Mouse (Mus musculus) hindbrain, embryonic 12.5 days (tissue): ENCODE measurements at regions not wholly inside any gene's neighbourhood (a gene's known extent, or its start where the extent isn't known, plus 50 kb on each side); places are given as distances from the start of the nearest gene placed in this dataset.

Experiments
- ATAC-seq: fragments of 200-750 bp; cut with Nextera tagmentation; 2 replicates; pipeline ENCODE4 v1.8.0; 2017; ENCODE audit warnings: moderate TSS enrichment; ENCODE audit not compliant: low FRiP score
- H3K27ac ChIP-seq: fragments of 300-500 bp; sonication (generic); 2 replicates; pipeline ENCODE4 v1.5.1; 2016; ENCODE audit warnings: mild to moderate bottlenecking
- H3K27me3 ChIP-seq: fragments of 300-500 bp; sonication (generic); 2 replicates; pipeline ENCODE4 v1.6.1; 2016; ENCODE audit warnings: mild to moderate bottlenecking
- H3K36me3 ChIP-seq: fragments of 300-500 bp; sonication (generic); 2 replicates; pipeline ENCODE4 v1.6.1; 2016; ENCODE audit warnings: mild to moderate bottlenecking
- H3K4me1 ChIP-seq: fragments of 300-500 bp; sonication (generic); 2 replicates; pipeline ENCODE4 v1.6.1; 2016
- H3K4me2 ChIP-seq: fragments of 300-500 bp; sonication (generic); replicated peaks from 2 replicates; pipeline ENCODE4 v1.6.1; 2016; ENCODE audit warnings: mild to moderate bottlenecking
- H3K4me3 ChIP-seq: fragments of 300-500 bp; sonication (generic); 2 replicates; pipeline ENCODE4 v1.5.1; 2016; ENCODE audit warnings: mild to moderate bottlenecking
- H3K9ac ChIP-seq: fragments of 300-500 bp; sonication (generic); 2 replicates; pipeline ENCODE4 v1.6.1; 2016; ENCODE audit warnings: mild to moderate bottlenecking, moderate library complexity
- H3K9me3 ChIP-seq: fragments of 300-500 bp; sonication (generic); replicated peaks from 2 replicates; pipeline ENCODE4 v1.6.1; 2016; ENCODE audit warnings: mild to moderate bottlenecking
- WGBS: fragments of 180-500 bp; shearing (Covaris S2); methylation state at CpG from one replicate; pipeline ENCODE4 v1.1.7; 2016; 5-methylcytosine and 5-hydroxymethylcytosine counted together

DNA sequence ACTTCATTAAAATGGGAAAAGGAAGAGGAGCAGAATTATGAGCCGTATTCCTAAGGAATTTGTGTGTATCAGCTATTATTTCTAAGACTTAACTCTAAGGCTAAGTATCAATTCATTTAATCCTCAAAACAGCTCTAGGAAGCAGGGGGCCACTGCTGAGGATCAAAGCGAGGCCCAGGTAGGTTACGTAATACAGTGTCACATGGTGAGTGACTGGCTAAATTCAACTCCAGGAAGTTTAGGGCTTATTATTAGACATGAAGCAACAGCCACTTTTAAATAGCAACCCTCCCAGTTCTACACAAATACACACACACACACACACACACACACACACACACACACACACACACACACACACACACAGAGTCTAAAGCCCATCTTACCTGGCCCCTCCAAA, 109.3 kb downstream of the Nog start:
- no peak overlapping the region for H3K4me3 ChIP-seq
- H3K9ac ChIP-seq, result no peak overlapping the region
- no peak for ATAC-seq
- H3K27me3 ChIP-seq, result peaks cover 5% of the 10 kb centered on the region; the same call in 1 of the 2 replicates
- 0 out of 2 replicates have a peak, but pooled peaks cover 2% of the 10 kb centered on the region for H3K9me3 ChIP-seq
- no peaks in the 10 kb centered on the region for H3K36me3 ChIP-seq
- 73% methylated on average over 3 of the region's 3 CpGs for WGBS
- H3K4me1 ChIP-seq, result no peaks in the 10 kb centered on the region
- H3K27ac ChIP-seq, result no peak overlapping the region
- H3K4me2 ChIP-seq, result no peak overlapping the region

DNA sequence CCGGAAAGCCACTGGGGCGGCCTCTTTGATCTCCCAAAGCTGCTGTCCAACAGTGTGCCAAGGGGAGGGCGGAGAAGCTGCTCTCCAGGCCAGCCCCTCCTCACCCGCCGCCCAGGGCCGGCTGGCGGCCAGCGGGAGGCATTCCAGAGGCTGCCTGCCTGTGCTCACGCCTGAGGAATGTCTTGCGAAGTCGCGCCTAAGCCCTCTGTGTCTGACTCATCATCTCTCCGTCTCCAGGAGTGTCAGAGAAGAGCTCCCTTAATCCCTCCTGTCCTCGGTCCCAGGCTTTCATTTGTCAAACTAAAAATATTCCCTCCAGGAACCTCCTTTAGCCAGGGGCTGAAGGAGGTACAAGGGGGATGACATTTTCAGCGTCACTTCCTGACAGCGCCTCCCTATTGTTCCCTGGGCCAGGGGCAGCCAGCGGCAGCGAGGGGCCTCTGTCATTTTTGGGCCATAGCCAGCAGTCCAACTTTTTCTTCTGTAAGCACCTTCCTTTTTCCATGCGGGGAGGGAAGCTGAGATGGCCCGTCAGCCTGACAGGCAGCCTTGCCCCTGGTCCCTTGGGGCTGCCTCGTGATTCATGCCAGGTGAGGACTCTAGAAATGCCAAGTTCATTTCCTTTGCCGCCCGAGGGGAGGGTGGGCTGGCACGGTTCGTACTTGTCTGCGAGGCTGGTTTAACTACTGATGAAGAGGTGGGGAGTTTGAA, 113.4 kb downstream of the Gm525 start:
- peak overlapping the region; percentile 24; the same call in 1 of the 2 replicates for H3K27ac ChIP-seq
- H3K4me3 ChIP-seq, result peak overlapping the region; percentile 15
- peaks cover 9% of the 10 kb centered on the region for H3K27me3 ChIP-seq
- H3K36me3 ChIP-seq, result no peaks in the 10 kb centered on the region
- H3K4me2 ChIP-seq, result peak overlapping the region; percentile 44
- no peaks in the 10 kb centered on the region for H3K9me3 ChIP-seq
- H3K4me1 ChIP-seq, result peaks cover 16% of the 10 kb centered on the region
- 10% methylated on average over 26 of the region's 26 CpGs for WGBS
- H3K9ac ChIP-seq, result no peak overlapping the region
- 0 out of 2 replicates have a peak, but pooled peaks have one; percentile 50 for ATAC-seq

DNA sequence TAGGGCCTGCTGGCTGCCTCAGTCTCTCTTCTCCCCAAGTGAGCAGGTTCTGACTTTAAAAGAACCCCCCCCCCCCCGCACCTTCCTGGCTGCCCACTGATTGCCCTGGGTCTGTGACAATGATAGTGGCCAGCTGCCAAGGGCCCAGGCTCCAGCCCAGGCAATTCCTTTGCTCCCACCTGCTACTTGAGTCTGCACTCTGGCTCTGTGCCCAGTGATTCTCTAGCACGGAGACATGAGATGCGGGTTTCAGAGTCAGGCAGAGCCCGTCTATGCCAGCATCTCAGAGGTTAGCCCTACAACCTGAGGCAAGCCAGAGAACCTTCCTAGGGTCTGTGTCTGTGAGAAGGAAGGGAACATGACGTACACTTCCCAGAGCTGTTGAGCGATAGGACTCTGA, 112.2 kb downstream of the Gm525 start:
- no peaks in the 10 kb centered on the region for H3K36me3 ChIP-seq
- peaks cover 16% of the 10 kb centered on the region for H3K4me1 ChIP-seq
- no peak overlapping the region for H3K9ac ChIP-seq
- no peak overlapping the region for H3K4me2 ChIP-seq
- no peak for ATAC-seq
- no peaks in the 10 kb centered on the region for H3K9me3 ChIP-seq
- H3K4me3 ChIP-seq, result no peak overlapping the region
- WGBS, result 68% methylated on average over 6 of the region's 6 CpGs
- H3K27me3 ChIP-seq, result peaks cover 9% of the 10 kb centered on the region
- no peak overlapping the region for H3K27ac ChIP-seq

GRCm38 (mm10) chr11:89181471-89181870, 107.8 kb downstream of the Gm525 start:
- no peak for ATAC-seq
- 87% methylated on average over 5 of the region's 5 CpGs for WGBS

GRCm38 (mm10) chr11:89178436-89178835, 104.8 kb downstream of the Gm525 start:
- H3K9ac ChIP-seq, result no peak overlapping the region
- no peak overlapping the region for H3K4me3 ChIP-seq
- ATAC-seq, result no peak
- no peaks in the 10 kb centered on the region for H3K27me3 ChIP-seq
- H3K4me2 ChIP-seq, result no peak overlapping the region
- no peak overlapping the region for H3K27ac ChIP-seq
- no peaks in the 10 kb centered on the region for H3K36me3 ChIP-seq
- H3K9me3 ChIP-seq, result no peaks in the 10 kb centered on the region
- 95% methylated on average over 7 of the region's 7 CpGs for WGBS
- H3K4me1 ChIP-seq, result peaks cover 10% of the 10 kb centered on the region; the same call in 1 of the 2 replicates

More at GRCm38 (mm10) chr11:89181471-89181870, 107.8 kb downstream of the Gm525 start:
- Histone ChIP-seq H3K27ac (no peak overlapping the region), H3K36me3 (no peaks in the 10 kb centered on the region), H3K9me3 (no peaks in the 10 kb centered on the region), H3K4me3 (no peak overlapping the region), H3K4me2 (no peak overlapping the region), H3K9ac (no peak overlapping the region), H3K27me3 (no peaks in the 10 kb centered on the region; the same call in none of the 2 replicates), H3K4me1 (peaks cover 8% of the 10 kb centered on the region)

DNA sequence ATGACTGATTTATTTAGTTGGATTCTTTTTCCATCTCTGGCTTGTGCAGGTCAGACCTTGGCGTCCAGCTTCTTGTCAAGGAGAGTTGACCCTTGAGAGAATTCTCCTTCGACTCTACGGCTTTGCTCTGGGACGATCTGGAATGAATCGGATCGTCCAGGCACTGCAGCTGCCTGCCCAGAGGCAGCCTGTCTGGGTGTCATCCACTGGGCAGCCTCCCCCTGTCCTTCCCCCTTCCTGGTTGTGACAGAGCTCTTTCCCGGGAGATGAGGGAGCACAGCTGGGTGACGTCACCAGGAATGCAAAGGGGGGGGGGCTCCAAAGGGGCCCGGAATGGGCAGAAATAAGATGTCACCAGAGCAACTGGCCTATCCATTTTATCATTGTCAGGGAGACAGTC, 101.9 kb downstream of the Gm525 start:
- H3K4me3 ChIP-seq, result no peak overlapping the region
- peak overlapping the region; percentile 26; the same call in 1 of the 2 replicates for H3K4me2 ChIP-seq
- peak; percentile 38; the same call in 1 of the 2 replicates for ATAC-seq
- no peak overlapping the region for H3K9ac ChIP-seq
- peaks cover 10% of the 10 kb centered on the region; the same call in 1 of the 2 replicates for H3K4me1 ChIP-seq
- H3K9me3 ChIP-seq, result no peaks in the 10 kb centered on the region
- no peak overlapping the region for H3K27ac ChIP-seq
- H3K27me3 ChIP-seq, result no peaks in the 10 kb centered on the region
- WGBS, result 12% methylated on average over 9 of the region's 9 CpGs
- no peaks in the 10 kb centered on the region for H3K36me3 ChIP-seq

DNA sequence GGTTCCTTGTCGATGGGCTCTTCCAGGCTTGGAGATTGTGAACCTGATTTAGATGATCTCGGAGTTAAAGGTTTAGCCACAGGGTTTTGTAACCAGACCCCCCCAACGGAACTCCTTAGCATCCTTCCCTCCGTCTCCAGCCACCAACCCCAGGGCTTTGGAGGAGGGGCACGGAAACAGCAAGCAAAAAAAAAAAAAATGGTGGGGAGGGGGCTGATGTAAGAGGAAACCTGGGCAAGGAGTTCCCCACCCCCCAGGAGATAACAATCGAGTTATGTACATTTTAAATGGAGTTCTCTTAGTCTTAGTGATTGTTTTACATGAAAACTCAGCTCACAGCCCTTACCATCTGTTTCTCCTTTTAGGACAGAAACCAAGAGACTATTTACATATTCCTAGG, 101.3 kb downstream of the Gm525 start:
- Histone ChIP-seq H3K9me3 (no peaks in the 10 kb centered on the region), H3K27ac (no peak overlapping the region), H3K9ac (no peak overlapping the region), H3K4me3 (no peak overlapping the region), H3K27me3 (no peaks in the 10 kb centered on the region), H3K36me3 (no peaks in the 10 kb centered on the region), H3K4me2 (peak overlapping the region; percentile 26; the same call in 1 of the 2 replicates), H3K4me1 (peaks cover 10% of the 10 kb centered on the region; the same call in 1 of the 2 replicates)
- WGBS, result 34% methylated on average over 6 of the region's 6 CpGs
- ATAC-seq, result no peak

GRCm38 (mm10) chr11:89165278-89165677, 91.6 kb downstream of the Gm525 start:
- H3K9me3 ChIP-seq, result no peaks in the 10 kb centered on the region
- no peaks in the 10 kb centered on the region for H3K36me3 ChIP-seq
- H3K4me2 ChIP-seq, result no peak overlapping the region
- H3K4me1 ChIP-seq, result no peaks in the 10 kb centered on the region
- H3K9ac ChIP-seq, result no peak overlapping the region
- no peak overlapping the region for H3K27ac ChIP-seq
- 13% methylated on average over 6 of the region's 6 CpGs for WGBS
- H3K4me3 ChIP-seq, result no peak overlapping the region
- peaks cover 5% of the 10 kb centered on the region; the same call in 1 of the 2 replicates for H3K27me3 ChIP-seq
- ATAC-seq, result no peak

DNA sequence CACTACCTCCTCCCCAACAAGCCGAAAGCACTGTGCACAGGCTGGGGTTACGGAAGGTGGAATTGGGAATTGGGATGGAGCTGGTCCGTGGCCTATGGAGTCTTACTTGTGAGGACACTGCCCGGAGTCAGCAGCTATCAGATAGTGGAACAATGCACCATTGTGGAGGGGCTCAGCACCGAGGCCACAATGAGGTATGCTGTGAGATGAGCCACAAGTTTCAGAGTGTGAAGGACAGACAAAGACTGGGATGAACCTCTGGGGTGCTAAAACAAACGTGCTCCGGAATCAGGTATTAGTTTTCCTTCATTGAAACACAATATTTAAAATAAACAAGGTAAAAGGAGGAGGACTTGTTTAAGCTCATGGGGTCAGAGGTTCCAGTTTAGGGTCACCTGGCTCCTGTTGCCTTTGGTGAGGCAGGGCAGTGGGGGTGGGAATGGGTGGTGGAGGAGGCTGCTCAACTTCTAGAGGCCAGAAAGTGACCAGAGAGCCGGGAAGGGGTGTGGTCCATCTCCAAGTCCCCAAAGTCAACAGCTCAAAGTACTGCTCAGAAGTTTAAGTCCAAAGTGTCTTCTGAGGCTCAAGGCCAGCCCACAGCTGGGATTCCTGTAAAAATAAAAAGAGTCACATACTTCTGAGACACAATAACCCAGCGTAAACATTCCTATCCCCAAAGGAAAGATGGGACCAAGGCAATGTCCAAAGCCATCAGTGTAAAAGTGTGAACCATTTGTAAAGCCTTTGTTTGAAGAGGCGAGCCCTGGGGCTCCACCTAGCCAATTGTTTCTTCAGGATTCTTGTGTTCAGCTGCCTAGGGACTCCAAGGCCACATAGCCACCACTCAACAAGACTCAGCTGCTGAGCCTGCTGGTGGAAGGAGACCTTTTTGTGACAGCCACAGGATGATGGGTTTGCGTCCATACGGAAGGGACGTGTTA, 80.1 kb downstream of the Gm525 start:
- Histone ChIP-seq H3K9me3 (no peaks in the 10 kb centered on the region), H3K4me3 (no peak overlapping the region), H3K4me1 (no peaks in the 10 kb centered on the region), H3K27ac (no peak overlapping the region), H3K9ac (no peak overlapping the region), H3K27me3 (no peaks in the 10 kb centered on the region; the same call in 1 of the 2 replicates), H3K4me2 (no peak overlapping the region), H3K36me3 (no peaks in the 10 kb centered on the region)
- 68% methylated on average over 13 of the region's 13 CpGs for WGBS
- no peak for ATAC-seq

- no peak overlapping the region for H3K27ac ChIP-seq
- H3K9me3 ChIP-seq, result no peaks in the 10 kb centered on the region
- H3K36me3 ChIP-seq, result no peaks in the 10 kb centered on the region
- no peak overlapping the region for H3K4me3 ChIP-seq
- H3K4me1 ChIP-seq, result 0 out of 2 replicates have a peak, but pooled peaks cover under 1% of the 10 kb centered on the region
- no peaks in the 10 kb centered on the region; the same call in 1 of the 2 replicates for H3K27me3 ChIP-seq
- no peak overlapping the region for H3K9ac ChIP-seq
- H3K4me2 ChIP-seq, result no peak overlapping the region
- WGBS, result 91% methylated on average over 8 of the region's 8 CpGs
- no peak for ATAC-seq
Measured at GRCm38 (mm10) chr11:89147990-89148389, 74.3 kb downstream of the Gm525 start.

GRCm38 (mm10) chr11:89145281-89145945, 71.8 kb downstream of the Gm525 start:
- no peaks in the 10 kb centered on the region for H3K9me3 ChIP-seq
- H3K4me3 ChIP-seq, result no peak overlapping the region
- H3K27me3 ChIP-seq, result no peaks in the 10 kb centered on the region; the same call in 1 of the 2 replicates
- H3K4me2 ChIP-seq, result no peak overlapping the region
- no peaks in the 10 kb centered on the region for H3K36me3 ChIP-seq
- 62% methylated on average over 19 of the region's 19 CpGs for WGBS
- H3K4me1 ChIP-seq, result 0 out of 2 replicates have a peak, but pooled peaks cover 7% of the 10 kb centered on the region
- H3K9ac ChIP-seq, result no peak overlapping the region
- no peak overlapping the region for H3K27ac ChIP-seq
- no peak for ATAC-seq
